Mouse (Mus musculus): ENCODE results near the gene Insl3.
A peak's percentile ranks its signal among the peaks of the same experiment; 100 is the strongest.

- TF ChIP-seq E2F4 (IDR thresholded peaks at IDR 0.05; ENCODE audit: insufficient replicate concordance, low read depth, low read length) (no peak), POLR2A (IDR thresholded peaks at IDR 0.05; ENCODE audit: low read depth, low read length) (peak; percentile 44; the same call in 1 of the 2 replicates), CTCF (conservative IDR thresholded peaks at IDR 0.05 in 1 of 2, IDR thresholded peaks at IDR 0.05 in 1 of 2; ENCODE audit: low read depth in 2 of 2, low read length in 2 of 2) (no peak)
Observed at GRCm38 (mm10) chr8:71668220-71668975, 20.6 kb upstream of the Insl3 start.
